Mouse (Mus musculus): ENCODE results near the gene Ccdc12.
A peak's percentile ranks its signal among the peaks of the same experiment; 100 is the strongest.

Gene Ccdc12

DNA sequence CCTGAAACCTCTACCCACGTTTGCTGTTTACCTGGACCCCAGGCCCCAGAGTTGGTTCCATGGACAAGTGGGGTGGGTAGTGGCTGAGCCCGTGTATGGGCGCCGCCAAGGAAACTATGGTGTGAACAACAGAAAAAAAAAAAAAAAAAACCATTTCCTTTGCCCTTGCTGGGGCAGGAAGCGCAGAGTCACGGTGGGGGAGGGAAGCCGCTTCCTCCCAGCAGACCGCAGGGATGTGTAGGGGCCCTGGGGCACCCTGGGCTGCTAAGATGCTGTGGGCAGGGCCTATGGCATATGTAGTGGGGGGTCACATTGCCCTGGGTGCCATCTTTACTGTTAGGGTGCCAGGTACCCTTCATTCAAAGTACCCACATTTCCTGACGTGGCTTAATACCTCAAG, 11.1 kb upstream of the Ccdc12 start:
- DNase-seq (ENCODE audit: low spot score) = no peak

DNA sequence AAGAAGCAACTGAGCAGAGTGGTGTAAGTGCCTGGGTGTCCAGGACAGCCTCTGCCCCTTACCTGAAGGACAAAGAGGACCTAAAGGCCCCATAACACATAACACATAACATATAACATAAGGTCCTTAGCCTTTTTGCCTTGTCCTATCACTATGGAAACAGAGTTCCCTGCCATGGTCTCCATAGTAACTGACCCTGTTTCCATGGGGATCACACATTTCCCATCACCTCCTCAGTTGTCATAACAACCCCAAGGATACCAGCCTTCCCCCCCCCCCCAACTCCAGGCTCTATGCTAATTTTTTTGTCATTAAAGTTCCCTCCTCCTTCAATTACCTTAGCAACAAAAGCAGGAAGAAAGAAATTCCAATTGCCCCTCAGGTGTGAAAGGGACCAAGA, 6.5 kb upstream of the Ccdc12 start:
- DNase-seq (ENCODE audit: low spot score) = no peak

DNA sequence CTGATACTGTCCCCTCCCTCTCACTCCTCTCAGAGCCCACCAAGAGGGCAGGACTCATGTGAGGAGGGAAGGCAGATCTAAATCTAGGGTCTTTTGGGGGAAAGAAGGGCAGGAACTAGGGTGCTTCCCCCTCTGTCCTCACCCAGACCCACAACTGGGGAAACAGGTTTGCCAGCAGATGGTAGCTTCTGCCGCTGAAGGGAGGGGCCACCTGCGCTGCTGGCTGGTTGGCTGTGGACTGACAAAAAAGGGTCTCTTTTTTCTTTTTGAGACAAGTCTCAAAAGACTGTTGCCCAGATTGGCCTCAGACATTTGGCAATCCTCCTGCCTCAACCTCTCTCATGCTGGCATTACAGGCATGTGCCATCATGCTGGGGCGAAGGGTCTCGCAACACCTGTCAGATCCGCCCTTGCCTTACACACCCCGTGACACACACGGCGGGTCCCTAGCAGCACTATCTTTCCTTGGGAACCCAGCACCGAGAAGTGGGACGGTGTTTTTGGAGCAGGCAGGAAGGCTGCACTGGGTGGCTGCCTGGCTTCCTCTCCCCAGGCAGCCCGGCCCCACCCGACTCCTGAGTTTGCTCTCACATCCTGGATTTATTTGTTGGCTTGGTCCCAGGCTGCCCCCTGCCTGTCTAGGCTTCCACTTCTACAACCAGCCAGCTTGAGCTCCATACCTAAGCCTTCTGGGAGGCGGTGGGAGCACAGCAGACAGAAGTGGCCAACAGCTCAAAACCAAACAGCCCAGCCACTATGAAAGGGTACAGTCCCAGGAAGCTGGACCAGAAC, 4.2 kb upstream of the Ccdc12 start:
- DNase-seq (ENCODE audit: low spot score) = no peak

DNA sequence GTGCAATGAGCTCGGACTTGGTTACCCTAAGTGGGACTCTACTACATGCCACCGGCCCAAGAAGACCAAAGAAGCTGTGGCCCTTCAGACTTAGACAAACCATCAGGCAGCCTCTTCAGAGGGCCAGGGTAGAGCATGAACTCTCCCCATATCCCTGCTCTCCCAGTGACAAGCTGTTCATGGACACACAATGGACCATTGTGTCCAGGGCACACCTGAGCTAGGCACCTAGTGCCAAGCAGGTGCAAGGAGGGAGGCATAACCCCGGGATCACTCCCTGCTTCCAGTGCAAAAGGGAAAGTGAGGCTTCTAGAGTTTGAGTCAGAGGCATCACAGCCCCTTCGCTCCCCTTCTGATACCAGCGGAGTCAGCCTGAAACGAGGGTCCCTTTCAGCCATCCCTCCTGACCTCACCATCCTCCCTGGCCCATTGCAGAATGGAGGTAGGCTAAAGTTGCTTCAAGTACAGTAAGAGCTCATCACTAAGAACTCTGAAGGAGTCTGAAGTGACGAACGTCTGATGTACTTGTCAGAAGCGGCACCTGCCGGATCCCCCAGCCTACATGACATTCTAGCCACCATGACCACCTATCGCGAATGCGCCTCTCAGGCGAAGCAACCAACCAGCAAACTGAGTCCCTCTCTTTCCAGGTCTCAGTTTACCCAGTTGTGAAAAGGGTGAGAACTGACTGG, 3.2 kb upstream of the Ccdc12 start:
- no peak for DNase-seq (ENCODE audit: low spot score)

DNA sequence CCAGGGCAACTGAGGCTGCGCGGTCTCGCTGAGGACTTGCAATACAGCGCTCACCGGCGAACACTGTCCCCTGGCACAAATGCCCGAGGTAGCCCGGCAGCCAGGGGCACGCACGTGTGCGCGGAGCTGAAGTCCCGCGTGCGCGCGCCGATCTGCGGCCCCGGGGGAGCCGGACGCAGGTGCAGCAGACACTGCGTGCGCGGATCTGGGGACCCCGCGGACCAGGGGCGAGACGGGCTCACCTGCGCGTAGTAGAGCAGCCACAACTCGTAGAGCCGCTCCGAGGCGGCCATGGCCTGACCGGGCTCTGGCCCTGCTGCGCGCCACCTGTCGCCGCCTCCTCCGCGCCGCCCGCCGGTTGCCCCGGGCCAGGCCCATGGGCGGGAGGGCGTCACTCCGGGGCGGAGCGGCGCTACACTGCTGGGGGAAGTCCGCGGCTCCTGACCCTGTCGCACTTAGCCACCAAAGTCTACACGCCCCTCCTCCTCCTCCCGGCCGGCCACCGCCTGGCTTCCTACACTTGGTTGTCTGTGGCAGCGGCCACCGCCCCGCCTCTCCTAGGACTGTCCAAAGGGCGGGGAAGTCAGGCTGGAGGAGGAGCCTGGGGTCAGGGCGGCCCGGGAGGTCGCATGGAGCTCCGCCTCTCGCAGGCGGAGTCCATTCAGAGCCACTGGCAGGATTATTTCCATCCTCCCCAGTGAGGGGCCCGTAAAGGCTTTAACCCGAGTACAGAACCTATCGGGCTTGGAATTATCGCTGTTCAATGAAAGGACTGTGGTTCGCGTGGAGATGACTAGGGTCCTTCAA, 2.4 kb upstream of the Ccdc12 start, which contains the start of gene Nbeal2:
Gene Nbeal2 (minus strand): TSS at position 507 of the 807 bp plus-strand sequence.
- DNase-seq (ENCODE audit: low spot score) = peak; percentile 69

DNA sequence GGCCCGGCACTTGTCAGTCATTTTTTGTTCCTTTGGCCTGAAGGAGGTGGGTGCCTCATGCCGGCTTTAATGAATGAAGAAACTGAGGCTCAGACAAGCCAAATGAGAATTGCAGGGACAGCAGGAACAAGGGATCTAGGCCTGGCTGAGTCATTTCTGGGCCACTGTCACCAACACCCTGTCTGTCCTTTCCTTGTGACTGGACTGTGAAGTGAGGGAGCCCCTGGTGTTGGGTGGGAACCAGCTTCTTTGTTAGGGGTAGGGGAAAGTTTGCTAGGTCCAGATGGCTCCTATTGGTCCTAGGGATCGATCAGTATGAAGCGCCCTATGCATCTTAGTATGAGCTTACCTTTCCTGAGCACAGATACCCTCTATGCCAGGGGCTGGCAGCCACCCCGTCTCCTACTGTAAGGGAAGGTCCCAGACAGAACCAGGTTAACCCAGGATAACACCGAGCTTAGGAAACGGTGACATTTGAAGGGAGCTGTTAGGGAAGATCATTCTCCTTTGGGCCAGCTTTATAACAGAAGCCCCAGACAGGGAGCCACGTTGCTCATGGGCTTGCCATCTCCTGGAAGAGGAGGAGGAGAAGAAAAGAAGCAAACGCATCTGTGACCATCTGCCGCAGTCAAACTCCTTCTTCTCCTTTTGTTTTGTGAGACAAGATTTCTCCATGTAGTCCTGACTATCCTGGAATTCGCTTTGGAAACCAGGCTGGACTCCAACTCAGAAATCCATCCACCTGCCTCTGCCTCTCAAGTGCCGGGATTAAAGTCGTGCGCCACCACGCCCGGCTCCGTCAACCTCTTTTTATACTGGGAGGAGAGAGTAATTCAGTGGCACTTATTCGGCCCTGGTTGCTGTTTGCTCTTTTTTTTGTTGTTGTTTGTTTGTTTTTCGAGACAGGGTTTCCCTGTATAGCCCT, 1.3 kb upstream of the Ccdc12 start:
- no peak for DNase-seq (ENCODE audit: low spot score)

DNA sequence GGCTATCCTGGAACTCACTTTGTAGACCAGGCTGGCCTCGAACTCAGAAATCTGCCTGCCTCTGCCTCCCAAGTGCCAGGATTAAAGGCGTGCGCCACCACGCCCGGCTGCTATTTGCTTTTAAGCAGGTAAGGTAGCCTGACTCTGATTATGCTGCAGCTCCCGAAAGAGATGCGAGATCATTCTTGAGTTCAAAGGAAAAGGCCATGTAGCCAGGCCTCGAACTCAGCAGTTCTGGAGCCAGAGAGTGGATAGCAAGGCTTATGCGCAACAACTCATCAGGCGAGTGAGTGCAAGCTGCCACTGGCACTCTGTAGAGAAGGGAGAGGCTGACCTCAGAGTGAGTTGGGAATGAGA, 674 bp upstream of the Ccdc12 start:
- DNase-seq (ENCODE audit: low spot score) = no peak

DNA sequence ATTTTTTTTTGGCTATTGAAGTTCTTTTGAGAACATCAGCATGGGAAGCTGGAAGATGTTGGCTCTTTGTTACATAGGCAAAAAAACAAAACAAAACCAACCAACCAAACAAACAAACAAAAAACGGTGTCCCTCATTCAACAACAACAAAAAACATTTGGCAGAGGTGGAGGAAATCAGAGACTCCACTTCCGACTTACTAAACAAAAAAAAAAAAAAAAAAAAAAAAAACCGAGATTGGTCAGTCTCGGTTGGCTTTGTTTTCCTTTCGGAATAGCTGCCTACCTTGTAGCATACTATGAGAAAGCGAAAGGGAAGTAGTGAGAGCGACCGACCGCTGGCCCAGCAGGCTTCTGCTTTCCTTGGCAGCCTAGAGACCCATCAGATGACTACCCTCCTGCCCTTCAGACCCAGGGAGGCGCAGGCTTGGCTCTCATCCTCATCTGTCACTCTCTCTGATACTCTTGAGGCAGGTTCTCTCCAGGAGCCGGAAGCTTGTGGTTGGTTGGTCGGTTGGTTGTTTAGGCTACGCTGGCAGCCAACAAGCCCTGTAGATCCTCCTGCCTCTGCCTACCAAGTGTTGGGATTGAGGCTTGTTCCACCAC, 1.3 kb downstream of the Ccdc12 start:
- no peak for DNase-seq (ENCODE audit: low spot score)

DNA sequence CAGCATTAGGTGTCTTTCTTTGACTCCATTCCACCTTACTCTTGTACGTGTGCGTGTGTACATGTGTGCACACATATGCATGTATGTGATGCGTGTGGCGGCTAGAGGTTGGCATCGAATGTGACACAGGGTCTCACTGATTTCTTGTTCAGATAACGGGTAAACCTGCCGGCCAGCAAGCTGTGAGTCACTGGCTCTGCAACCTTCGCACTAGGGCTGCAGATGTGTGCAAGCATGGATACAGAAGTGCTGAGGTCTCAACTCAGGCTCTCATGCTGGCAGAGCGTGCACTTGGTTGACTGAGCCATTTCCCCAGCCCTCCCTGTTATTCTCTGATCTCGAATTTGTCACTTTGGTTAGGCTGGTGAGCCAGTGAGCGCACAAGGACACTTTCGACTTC, 3.2 kb downstream of the Ccdc12 start:
- DNase-seq (ENCODE audit: low spot score) = no peak

DNA sequence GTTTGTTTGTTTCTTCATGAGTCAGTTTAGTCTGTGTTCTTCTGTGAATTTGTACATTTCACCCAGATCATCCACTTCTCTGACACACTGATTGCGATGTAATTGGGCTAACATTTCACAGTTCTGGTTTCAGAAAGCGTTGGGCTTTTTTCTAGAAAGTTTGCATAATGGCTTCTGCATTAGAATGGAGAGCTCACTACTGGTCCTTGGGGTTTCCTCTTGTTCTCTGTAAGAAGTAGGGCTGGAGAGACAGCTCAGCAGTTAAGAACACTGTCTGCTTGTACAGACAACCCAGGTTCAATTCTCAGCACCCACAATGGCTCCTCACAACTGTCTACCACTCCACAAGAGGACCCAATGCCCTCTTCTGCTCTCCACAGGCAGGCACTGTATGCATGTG, 3.9 kb downstream of the Ccdc12 start:
- no peak for DNase-seq (ENCODE audit: low spot score)

DNA sequence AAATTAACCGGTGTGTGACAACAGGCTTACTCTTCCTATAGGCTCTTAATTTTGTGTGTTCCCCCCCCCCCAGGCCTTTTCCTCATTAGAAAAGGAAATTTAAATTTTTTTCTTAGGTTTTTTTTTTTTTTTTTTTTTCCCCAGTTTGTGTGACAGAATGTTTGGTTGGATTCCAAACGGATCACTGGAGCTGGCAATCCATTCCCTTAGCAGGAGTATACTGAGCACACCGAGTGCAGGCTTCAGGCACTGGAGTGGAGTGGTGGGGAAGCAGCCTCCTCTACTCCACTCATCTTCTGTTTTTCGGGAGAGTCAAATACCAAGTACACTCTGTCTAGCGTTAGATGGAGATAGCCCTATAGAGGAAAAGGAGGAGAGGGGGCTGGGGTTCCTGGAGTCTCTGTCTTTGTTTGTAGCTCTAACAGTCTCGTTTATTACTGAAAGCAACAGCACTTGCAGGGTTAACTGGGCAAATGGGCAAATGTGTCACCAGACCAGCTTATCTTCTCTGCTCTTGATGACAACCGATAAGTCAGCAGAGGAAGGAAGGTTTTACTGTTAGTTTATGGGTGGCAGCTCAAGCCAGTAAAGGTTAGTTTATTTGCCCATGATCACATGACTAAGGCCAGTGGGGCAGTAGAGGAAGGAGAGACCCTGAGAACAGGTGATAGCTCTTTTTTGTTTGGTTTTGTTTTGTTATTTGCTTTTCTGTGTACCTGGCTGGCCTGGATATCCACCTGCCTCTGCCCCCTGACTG, 4.7 kb downstream of the Ccdc12 start:
- DNase-seq (ENCODE audit: low spot score) = no peak

DNA sequence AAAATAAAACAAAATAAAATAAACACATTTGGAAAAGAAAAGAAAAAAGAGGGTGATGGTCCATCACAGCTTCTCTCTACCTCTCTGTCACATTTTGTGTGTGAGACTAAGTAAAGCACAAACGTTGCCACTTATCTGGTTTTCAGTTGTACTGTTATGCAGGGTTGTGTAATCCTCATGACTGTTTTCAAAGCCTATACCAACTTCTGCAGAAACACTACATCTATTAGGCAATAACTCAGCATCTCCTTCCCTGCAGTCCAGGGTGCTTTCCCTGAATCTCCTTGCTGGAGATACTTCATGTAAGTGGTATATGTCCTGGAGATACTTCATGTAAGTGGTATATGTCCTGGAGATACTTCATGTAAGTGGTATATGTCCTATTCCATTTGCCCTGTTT, 6.5 kb downstream of the Ccdc12 start:
- DNase-seq (ENCODE audit: low spot score) = no peak

DNA sequence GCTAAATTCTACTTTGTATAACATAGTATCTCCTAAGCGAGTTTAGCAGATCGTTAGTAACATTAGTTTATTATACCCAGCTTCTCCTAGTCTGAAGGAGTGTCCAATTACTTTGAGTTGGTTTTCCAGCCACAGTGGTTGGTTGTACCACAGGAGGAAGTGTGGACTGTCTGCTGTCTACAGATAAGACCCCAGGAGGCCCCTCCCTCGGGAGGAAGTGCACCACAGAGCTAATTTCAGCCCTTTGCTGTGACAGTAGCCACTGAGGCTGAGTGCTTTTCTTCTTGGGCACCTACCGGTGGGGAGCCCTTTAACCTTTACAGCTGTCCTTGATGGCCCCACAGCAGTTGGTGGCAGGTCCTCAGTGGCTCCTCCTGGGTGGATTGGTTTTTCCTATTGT, 9.6 kb downstream of the Ccdc12 start:
- no peak for DNase-seq (ENCODE audit: low spot score)

DNA sequence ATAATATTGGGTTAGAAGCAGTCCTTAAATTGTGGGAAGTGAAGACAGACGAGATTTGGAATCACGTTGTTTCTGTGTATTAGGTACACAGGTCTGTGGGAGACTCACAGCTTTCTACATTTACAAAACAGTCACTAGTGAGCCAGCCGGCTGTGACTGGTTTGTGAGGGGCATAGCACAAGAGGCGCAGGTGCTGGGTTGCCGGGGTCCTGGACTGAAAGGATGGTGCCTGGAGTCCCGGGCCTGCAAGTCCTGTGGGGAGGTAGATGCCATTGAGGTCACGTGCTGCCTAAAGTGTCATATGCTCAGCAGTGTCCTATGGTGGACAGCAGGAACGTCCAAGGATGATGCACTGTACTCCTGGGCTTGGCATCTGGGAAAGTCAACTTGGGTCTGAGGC, 10.1 kb downstream of the Ccdc12 start:
- DNase-seq (ENCODE audit: low spot score) = no peak

DNA sequence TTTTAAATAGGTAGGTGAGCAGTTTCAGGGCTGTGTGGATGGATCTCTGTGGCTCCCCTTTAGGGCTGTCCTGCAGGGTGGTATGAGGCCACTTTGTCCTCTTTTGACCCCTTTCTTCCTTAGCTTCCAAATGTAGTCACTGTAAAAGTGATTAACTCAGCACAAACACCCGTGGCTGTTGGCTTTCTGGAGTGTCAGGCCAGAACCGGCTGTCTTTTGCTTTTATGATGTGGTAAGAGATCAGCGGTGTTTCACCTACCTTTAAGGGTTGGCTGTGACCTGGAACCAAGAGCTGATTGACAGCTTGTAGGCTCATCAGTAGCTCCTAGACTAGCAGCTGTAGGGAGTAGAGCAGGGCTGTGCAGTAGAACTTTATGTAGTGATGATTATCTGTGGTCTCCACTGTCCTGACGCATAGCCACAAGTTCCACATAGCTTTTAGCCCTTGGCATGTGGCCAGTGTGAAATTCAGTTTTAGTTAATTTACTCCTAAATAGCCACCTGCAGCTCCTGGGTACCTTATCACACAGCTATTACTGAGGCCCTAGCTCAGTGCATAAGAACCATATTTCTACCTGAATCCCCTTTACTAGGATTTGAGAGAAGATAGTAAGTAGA, 11.0 kb downstream of the Ccdc12 start:
- no peak for DNase-seq (ENCODE audit: low spot score)

DNA sequence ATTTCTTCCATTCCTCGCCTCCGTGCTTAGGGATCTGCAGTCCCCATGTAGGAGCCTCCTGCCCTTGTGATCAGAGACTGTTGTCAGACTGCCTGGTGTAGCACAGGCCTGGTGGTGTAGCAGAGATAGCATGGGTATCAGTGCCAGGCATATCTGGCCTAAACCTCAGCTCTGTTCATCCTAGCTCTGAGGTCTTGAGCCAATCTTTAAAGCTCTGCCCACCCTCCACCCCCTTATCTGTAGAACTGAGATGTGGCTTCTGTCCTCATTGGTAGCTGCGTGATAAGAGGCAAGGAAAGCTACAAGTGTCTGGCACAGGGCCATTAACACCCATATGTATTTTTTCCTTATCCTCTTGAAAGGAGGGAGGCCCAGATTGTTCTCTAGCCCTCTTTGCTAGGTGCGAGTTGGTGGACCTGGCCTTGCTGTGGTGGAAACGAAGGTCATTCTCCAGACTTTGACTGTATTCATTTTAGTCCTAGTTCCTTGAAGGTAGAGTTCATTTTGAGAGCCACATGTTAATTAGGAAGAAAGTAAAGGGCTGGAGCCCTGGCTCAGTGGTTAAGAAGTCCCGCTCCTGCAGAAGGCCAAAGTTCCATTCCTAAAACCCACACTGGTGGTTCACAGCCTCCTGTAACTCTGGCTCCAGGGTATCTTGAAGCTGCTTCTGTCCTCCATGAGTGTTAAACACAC, 12.4 kb downstream of the Ccdc12 start:
- no peak for DNase-seq (ENCODE audit: low spot score)

DNA sequence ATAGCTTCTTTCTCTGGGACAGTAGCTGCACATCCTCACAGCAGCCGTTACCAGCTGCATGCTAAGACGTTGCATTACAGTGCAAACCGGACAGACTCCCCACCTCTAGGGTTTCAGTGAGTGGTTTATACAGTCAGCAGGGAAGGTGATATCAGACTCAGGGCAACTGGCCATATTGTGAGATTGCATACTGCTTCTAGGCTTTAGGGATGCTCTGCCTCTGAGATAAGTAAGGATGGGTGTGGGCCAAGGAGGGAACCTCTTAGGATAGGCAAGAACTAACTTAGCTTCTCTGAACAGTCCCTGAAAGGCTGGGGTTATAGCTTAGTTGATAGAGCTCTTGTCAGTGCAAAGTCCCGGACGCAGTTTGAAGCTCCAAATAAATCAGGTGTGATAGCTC, 13.5 kb downstream of the Ccdc12 start:
- DNase-seq (ENCODE audit: low spot score) = no peak

DNA sequence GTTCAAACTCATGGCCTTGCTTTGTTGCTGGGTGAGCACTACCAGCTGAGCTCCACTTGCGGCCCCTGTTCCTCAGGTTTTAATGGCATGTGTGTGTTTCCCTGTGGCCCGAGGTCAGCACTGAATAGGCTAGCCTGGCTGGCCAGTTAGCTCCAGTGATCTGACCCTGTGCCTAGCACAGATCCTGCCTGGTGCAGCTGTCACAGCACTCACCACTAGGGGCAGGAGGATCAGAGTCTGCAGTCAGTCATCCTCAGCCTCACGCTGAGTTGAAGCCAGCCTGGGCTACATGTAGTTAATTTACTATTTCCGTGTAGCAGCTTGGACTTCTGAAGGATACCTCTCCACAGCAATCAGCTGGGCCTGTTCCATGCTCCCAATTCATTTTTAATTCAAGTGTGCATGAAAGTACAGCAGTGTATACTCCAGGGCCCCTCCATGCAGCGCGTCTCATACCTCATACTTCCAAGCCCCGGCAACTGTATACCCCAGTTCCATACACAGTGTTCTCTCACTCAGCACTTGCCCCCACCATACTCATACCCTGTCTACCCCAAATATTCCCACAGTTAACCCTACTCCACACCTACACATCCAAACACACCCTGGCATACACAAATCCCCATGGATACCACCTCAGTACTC, 16.3 kb downstream of the Ccdc12 start:
- DNase-seq (ENCODE audit: low spot score) = no peak

DNA sequence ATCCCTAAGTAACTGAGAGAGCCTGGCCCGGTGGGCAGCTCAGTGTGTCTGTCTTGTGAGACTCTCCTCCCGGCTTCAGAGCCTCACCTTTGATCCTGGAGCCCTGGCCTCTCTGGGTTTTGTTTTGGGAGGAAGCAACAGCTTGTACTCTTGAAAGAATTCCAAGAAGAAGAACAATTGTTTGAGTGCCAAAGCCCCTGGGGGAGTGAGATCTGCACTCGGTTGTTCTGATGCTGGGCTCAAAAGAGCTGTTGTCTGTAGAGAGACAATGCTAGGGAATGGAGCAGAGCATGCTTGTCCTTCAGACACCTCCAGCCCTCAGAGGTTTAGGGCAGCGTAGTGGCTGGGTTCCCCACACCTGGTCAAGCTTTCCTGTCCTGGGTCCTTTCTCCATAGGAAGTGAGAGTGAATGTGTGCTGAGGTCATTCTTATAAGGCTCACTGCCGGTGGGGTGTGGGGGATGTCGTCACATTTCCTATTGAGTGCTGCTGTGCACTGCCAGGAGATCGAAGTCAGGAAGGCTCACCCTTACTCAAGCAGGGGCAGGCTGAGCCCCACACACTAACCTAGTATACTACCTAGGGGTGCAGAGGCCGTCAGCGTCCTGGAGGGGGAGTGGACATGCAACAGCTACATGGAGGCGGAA, 16.9 kb downstream of the Ccdc12 start:
- DNase-seq (ENCODE audit: low spot score) = no peak

Measured in ovary, postnatal 10 days (tissue).